Mouse (Mus musculus) lung, embryonic 14.5 days (tissue): ENCODE data around the gene Cbarp. TPM values are rescaled to one million over a fixed set of nuclear protein-coding genes. Genes with fewer than 3 reads are reported as not detected.

Experiments used
- ATAC-seq: fragments of 200-750 bp; cut with Nextera tagmentation; 2 replicates; pipeline ENCODE4 v1.8.0; 2017; ENCODE audit warnings: mild to moderate bottlenecking, moderate TSS enrichment, moderate library complexity; ENCODE audit not compliant: insufficient read depth
- DNase-seq: peaks from one replicate; pipeline ENCODE4 v3.0.0-alpha.2; 2015
- H3K27ac ChIP-seq: fragments of 300-500 bp; sonication (generic); 2 replicates; pipeline ENCODE4 v1.5.1; 2014; ENCODE audit warnings: low read depth, mild to moderate bottlenecking, moderate library complexity
- H3K27me3 ChIP-seq: fragments of 300-500 bp; sonication (generic); 2 replicates; pipeline ENCODE4 v1.6.1; 2014; ENCODE audit warnings: low read length, control low read depth; ENCODE audit not compliant: insufficient read depth
- H3K36me3 ChIP-seq: fragments of 300-500 bp; sonication (generic); 2 replicates; pipeline ENCODE4 v1.6.1; 2014; ENCODE audit warnings: control low read depth; ENCODE audit not compliant: insufficient read depth
- H3K4me1 ChIP-seq: fragments of 300-500 bp; sonication (generic); 2 replicates; pipeline ENCODE4 v1.6.1; 2014; ENCODE audit warnings: antibody characterized with exemption, control low read depth; ENCODE audit not compliant: insufficient read depth
- H3K4me2 ChIP-seq: fragments of 300-500 bp; sonication (generic); 2 replicates; pipeline ENCODE4 v1.6.1; 2014; ENCODE audit warnings: mild to moderate bottlenecking
- H3K4me3 ChIP-seq: fragments of 300-500 bp; sonication (generic); 2 replicates; pipeline ENCODE4 v1.5.1; 2014; ENCODE audit warnings: low read depth, low read length
- H3K9ac ChIP-seq: fragments of 300-500 bp; sonication (generic); 2 replicates; pipeline ENCODE4 v1.6.1; 2014
- H3K9me3 ChIP-seq: fragments of 300-500 bp; sonication (generic); 2 replicates; pipeline ENCODE4 v1.6.1; 2016; ENCODE audit warnings: low read depth, low read length, control low read depth
- CTCF ChIP-seq: IDR thresholded peaks from 2 replicates; pipeline ENCODE4 v1.5.1; 2016; ENCODE audit warnings: antibody characterized with exemption, low read depth
- WGBS: fragments of 180-500 bp; shearing (Covaris S2); extraction: QIAGEN DNeasy Blood & Tissue Kit; methylation state at CpG from one replicate; pipeline ENCODE4 v1.1.7; 2014; 5-methylcytosine and 5-hydroxymethylcytosine counted together
- polyA plus RNA-seq: library from polyadenylated mRNA; unstranded; fragments of >200 nt; fragmentation: Nextera tagmentation; extraction: Ambion mirVana; gene quantifications from 2 replicates; pipeline ENCODE4 v1.2.1, GENCODE M21; 2014

Cbarp gene
- polyA plus RNA-seq, 1 experiment from 2014 or later, result 5.5 TPM

GRCm38 (mm10) chr10:80137626-80138552 lies 2.7 kb downstream of the Cbarp start:
- DNase-seq (peak; percentile 24), ATAC-seq (no peak)
- Histone ChIP-seq H3K4me2 (peak overlapping the region; percentile 98), H3K36me3 (0 out of 2 replicates have a peak, but pooled peaks cover 3% of the 10 kb centered on the region), H3K9me3 (no peaks in the 10 kb centered on the region), H3K4me1 (peaks cover 7% of the 10 kb centered on the region; the same call in 1 of the 2 replicates), H3K9ac (peak overlapping the region; percentile 69), H3K27me3 (peaks cover 48% of the 10 kb centered on the region), H3K4me3 (peak overlapping the region; percentile 67), H3K27ac (peak overlapping the region; percentile 69)
- no peak for TF ChIP-seq CTCF
- WGBS, result 5% methylated on average over 26 of the region's 33 CpGs

GRCm38 (mm10) chr10:80136952-80137625 lies 3.5 kb downstream of the Cbarp start:
- Histone ChIP-seq H3K9ac (peak overlapping the region; percentile 36), H3K27ac (peak overlapping the region; percentile 55; the same call in 1 of the 2 replicates), H3K4me1 (peaks cover 5% of the 10 kb centered on the region; the same call in 1 of the 2 replicates), H3K9me3 (no peaks in the 10 kb centered on the region), H3K36me3 (peaks cover 7% of the 10 kb centered on the region), H3K4me3 (peak overlapping the region; percentile 67), H3K4me2 (peak overlapping the region; percentile 98), H3K27me3 (peaks cover 48% of the 10 kb centered on the region)
- no peak for TF ChIP-seq CTCF
- 4% methylated on average over 29 of the region's 29 CpGs for WGBS
- peak; percentile 50 for DNase-seq
- ATAC-seq, result no peak

- WGBS, result 17% methylated on average over 49 of the region's 49 CpGs
- TF ChIP-seq CTCF, result no peak
- DNase-seq (no peak), ATAC-seq (no peak)
- Histone ChIP-seq H3K4me3 (peak overlapping the region; percentile 67), H3K27me3 (peaks cover 48% of the 10 kb centered on the region), H3K36me3 (peaks cover 14% of the 10 kb centered on the region), H3K9me3 (no peaks in the 10 kb centered on the region), H3K4me2 (peak overlapping the region; percentile 98), H3K9ac (peak overlapping the region; percentile 36; the same call in 1 of the 2 replicates), H3K4me1 (peaks cover 5% of the 10 kb centered on the region; the same call in 1 of the 2 replicates), H3K27ac (peak overlapping the region; percentile 30; the same call in 1 of the 2 replicates)
Observed at GRCm38 (mm10) chr10:80136179-80136951, 4.3 kb downstream of the Cbarp start.

- no peak for TF ChIP-seq CTCF
- Histone ChIP-seq H3K4me2 (no peak overlapping the region), H3K4me1 (peaks cover 5% of the 10 kb centered on the region; the same call in 1 of the 2 replicates), H3K4me3 (no peak overlapping the region), H3K9me3 (no peaks in the 10 kb centered on the region), H3K27ac (no peak overlapping the region), H3K36me3 (peaks cover 22% of the 10 kb centered on the region), H3K27me3 (peaks cover 48% of the 10 kb centered on the region), H3K9ac (no peak overlapping the region)
- DNase-seq (no peak), ATAC-seq (no peak)
- WGBS, result 79% methylated on average over 1 of the region's 1 CpGs
Observed at GRCm38 (mm10) chr10:80135641-80136040, 5.0 kb downstream of the Cbarp start.

- H3K4me2 ChIP-seq, result no peak overlapping the region
- DNase-seq (no peak), ATAC-seq (no peak)
- TF ChIP-seq CTCF, result no peak
- no peak overlapping the region for H3K4me3 ChIP-seq
- H3K9me3 ChIP-seq, result no peaks in the 10 kb centered on the region
- peaks cover 5% of the 10 kb centered on the region; the same call in 1 of the 2 replicates for H3K4me1 ChIP-seq
- no peak overlapping the region for H3K9ac ChIP-seq
- 78% methylated on average over 10 of the region's 10 CpGs for WGBS
- H3K27ac ChIP-seq, result no peak overlapping the region
- H3K36me3 ChIP-seq, result peaks cover 27% of the 10 kb centered on the region
- H3K27me3 ChIP-seq, result peaks cover 48% of the 10 kb centered on the region
Observed at GRCm38 (mm10) chr10:80135161-80135560, 5.5 kb downstream of the Cbarp start.

GRCm38 (mm10) chr10:80134421-80134820 lies 6.2 kb downstream of the Cbarp start:
- peaks cover 34% of the 10 kb centered on the region for H3K36me3 ChIP-seq
- H3K4me1 ChIP-seq, result peaks cover 5% of the 10 kb centered on the region; the same call in 1 of the 2 replicates
- H3K9me3 ChIP-seq, result no peaks in the 10 kb centered on the region
- ATAC-seq, result no peak
- no peak for TF ChIP-seq CTCF
- no peak overlapping the region for H3K9ac ChIP-seq
- WGBS, result 81% methylated on average over 9 of the region's 9 CpGs
- peaks cover 43% of the 10 kb centered on the region for H3K27me3 ChIP-seq
- no peak overlapping the region for H3K4me2 ChIP-seq
- H3K4me3 ChIP-seq, result no peak overlapping the region
- no peak overlapping the region for H3K27ac ChIP-seq
- DNase-seq, result no peak
